Mouse (Mus musculus) kidney, embryonic 16.5 days (tissue): Measurements from ENCODE around the gene Il22ra2. TPM values are rescaled to one million over a fixed set of nuclear protein-coding genes. Genes with fewer than 3 reads are reported as not detected.

Experiments used
- ATAC-seq: fragments of 200-750 bp; cut with Nextera tagmentation; 2 replicates; pipeline ENCODE4 v1.8.0; 2017; ENCODE audit warnings: moderate TSS enrichment; ENCODE audit not compliant: low FRiP score, low TSS enrichment
- H3K27ac ChIP-seq: fragments of 300-500 bp; sonication (generic); 2 replicates; pipeline ENCODE4 v1.5.1; 2014; ENCODE audit warnings: low read length
- H3K27me3 ChIP-seq: fragments of 300-500 bp; sonication (generic); 2 replicates; pipeline ENCODE4 v1.6.1; 2014; ENCODE audit warnings: low read length, control low read depth, mixed read lengths; ENCODE audit not compliant: insufficient read depth
- H3K36me3 ChIP-seq: fragments of 300-500 bp; sonication (generic); 2 replicates; pipeline ENCODE4 v1.6.1; 2014; ENCODE audit warnings: low read length, control low read depth, mixed read lengths; ENCODE audit not compliant: insufficient read depth
- H3K4me1 ChIP-seq: fragments of 300-500 bp; sonication (generic); 2 replicates; pipeline ENCODE4 v1.6.1; 2014; ENCODE audit warnings: low read length, control low read depth, mixed read lengths; ENCODE audit not compliant: insufficient read depth
- H3K4me2 ChIP-seq: fragments of 300-500 bp; sonication (generic); replicated peaks from 2 replicates; pipeline ENCODE4 v1.6.1; 2014; ENCODE audit warnings: low read depth, low read length
- H3K4me3 ChIP-seq: fragments of 300-500 bp; sonication (generic); 2 replicates; pipeline ENCODE4 v1.5.1; 2014; ENCODE audit warnings: mild to moderate bottlenecking, low read length
- H3K9ac ChIP-seq: fragments of 300-500 bp; sonication (generic); replicated peaks from 2 replicates; pipeline ENCODE4 v1.6.1; 2014; ENCODE audit warnings: low read length
- H3K9me3 ChIP-seq: fragments of 300-500 bp; sonication (generic); 2 replicates; pipeline ENCODE4 v1.6.1; 2016; ENCODE audit warnings: low read length, control low read depth
- WGBS: fragments of 180-500 bp; shearing (Covaris S2); extraction: QIAGEN DNeasy Blood & Tissue Kit; methylation state at CpG from one replicate; pipeline ENCODE4 v1.1.7; 2014; 5-methylcytosine and 5-hydroxymethylcytosine counted together
- polyA plus RNA-seq: library from polyadenylated mRNA; unstranded; fragments of >200 nt; fragmentation: Nextera tagmentation; extraction: Ambion mirVana; gene quantifications from 2 replicates; pipeline ENCODE4 v1.2.1, GENCODE M21; 2015

Gene Il22ra2
- polyA plus RNA-seq, 1 experiment from 2014 or later: not detected

DNA sequence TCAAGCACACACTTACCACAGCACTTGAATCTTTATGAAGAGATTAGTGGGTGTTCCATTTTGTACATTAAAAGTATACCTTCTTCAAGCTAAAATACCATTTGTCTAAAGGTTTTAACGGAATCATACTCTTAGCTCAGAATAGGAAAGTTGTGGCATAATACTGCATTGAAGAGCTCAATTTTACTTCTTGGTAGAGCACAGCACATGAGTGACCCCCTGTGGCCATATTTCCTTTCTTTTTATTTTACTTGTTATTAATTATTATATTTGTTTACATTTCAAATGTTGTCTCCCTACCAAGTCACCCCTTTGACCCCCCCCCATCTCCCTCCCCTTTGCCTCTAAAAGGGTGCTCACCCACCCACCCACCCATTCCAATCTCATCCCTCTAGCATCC, 51.3 kb downstream of the Il22ra2 start:
- Histone ChIP-seq H3K9me3 (no peaks in the 10 kb centered on the region), H3K9ac (no peak overlapping the region)
- WGBS: 94% methylated on average over 1 of the region's 1 CpGs

More for the DNA sequence above, 51.3 kb downstream of the Il22ra2 start:
- no peak overlapping the region for H3K4me2 ChIP-seq
- no peaks in the 10 kb centered on the region for H3K27me3 ChIP-seq
- no peaks in the 10 kb centered on the region for H3K4me1 ChIP-seq
- H3K27ac ChIP-seq: no peak overlapping the region
- ATAC-seq: no peak
- no peak overlapping the region for H3K4me3 ChIP-seq
- H3K36me3 ChIP-seq: no peaks in the 10 kb centered on the region

Other genes with a start within 250 kb of the Il22ra2 start
- 59.8 and 67.1 TPM in 2 replicates for gene Ifngr1, start 30.0 kb upstream of the Il22ra2 start, polyA plus RNA-seq
- 0.07 and 0.10 TPM in 2 replicates for gene Il20ra, start 90.6 kb downstream of the Il22ra2 start, polyA plus RNA-seq
- 0.32 and 0.49 TPM in 2 replicates for gene Slc35d3, start 229.5 kb downstream of the Il22ra2 start, polyA plus RNA-seq